Mouse (Mus musculus): ENCODE measurements at regions not wholly inside any gene's neighbourhood (a gene's known extent, or its start where the extent isn't known, plus 50 kb on each side); places are given as distances from the start of the nearest gene placed in this dataset.

DNA sequence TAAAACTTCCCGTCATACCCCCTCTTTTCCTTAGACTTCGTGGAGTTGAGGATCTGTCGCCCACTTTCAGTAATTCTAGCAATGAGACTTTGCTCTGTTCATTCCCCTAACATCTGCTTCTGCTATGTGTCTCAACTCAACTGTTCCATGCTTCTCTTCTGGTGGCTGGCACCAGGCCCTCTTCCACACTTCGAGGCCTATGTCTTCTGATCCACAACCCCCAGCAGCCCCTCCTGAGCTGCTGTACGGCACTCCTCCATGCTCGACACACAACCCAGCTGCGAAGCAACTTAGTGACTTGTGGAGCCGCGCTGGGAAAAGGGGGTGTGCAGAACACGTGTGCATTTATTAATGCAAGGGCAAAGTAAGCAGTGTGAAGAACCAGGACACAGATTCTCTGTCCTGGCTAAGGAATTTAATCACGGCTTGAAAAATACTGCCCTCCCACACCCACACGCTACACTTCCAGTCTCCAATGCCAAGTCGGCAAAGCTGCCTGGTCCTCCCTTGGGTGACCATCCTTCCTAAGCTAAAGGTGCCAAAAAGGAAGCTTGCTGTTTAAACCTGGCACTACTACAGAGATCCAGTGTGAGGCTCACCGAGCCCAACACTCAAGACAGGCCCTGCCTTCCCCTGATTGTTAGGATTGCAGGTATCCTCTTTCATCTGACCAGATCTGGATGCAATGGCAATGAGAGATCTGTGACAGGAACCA lies 220.8 kb upstream of the Cdh5 start:
- no peak for TF ChIP-seq POLR2A (IDR thresholded peaks at IDR 0.05; ENCODE audit: borderline replicate concordance, control insufficient read depth, low read depth, low read length)
- H3K4me3 ChIP-seq (replicated peaks; ENCODE audit: control insufficient read depth, low read depth, low read length): no peak overlapping the region
- no peak overlapping the region; the same call in 1 of the 2 replicates for H3K27ac ChIP-seq (ENCODE audit: control insufficient read depth, insufficient read depth, low read depth, low read length, poor library complexity)
- H3K4me1 ChIP-seq (ENCODE audit: control insufficient read depth, insufficient read depth, low read length): no peaks in the 10 kb centered on the region
- 82% methylated on average over 14 of the region's 14 CpGs for WGBS

GRCm38 (mm10) chr8:103881146-103881486 lies 220.3 kb upstream of the Cdh5 start:
- no peak overlapping the region for H3K4me3 ChIP-seq (replicated peaks; ENCODE audit: control insufficient read depth, low read depth, low read length)
- no peaks in the 10 kb centered on the region for H3K4me1 ChIP-seq (ENCODE audit: control insufficient read depth, insufficient read depth, low read length)
- WGBS: 66% methylated on average over 3 of the region's 3 CpGs
- no peak for TF ChIP-seq CTCF (IDR thresholded peaks at IDR 0.05; ENCODE audit: control insufficient read depth, insufficient read depth, low read length)
- TF ChIP-seq POLR2A (IDR thresholded peaks at IDR 0.05; ENCODE audit: borderline replicate concordance, control insufficient read depth, low read depth, low read length): no peak
- no peak overlapping the region for H3K27ac ChIP-seq (ENCODE audit: control insufficient read depth, insufficient read depth, low read depth, low read length, poor library complexity)

DNA sequence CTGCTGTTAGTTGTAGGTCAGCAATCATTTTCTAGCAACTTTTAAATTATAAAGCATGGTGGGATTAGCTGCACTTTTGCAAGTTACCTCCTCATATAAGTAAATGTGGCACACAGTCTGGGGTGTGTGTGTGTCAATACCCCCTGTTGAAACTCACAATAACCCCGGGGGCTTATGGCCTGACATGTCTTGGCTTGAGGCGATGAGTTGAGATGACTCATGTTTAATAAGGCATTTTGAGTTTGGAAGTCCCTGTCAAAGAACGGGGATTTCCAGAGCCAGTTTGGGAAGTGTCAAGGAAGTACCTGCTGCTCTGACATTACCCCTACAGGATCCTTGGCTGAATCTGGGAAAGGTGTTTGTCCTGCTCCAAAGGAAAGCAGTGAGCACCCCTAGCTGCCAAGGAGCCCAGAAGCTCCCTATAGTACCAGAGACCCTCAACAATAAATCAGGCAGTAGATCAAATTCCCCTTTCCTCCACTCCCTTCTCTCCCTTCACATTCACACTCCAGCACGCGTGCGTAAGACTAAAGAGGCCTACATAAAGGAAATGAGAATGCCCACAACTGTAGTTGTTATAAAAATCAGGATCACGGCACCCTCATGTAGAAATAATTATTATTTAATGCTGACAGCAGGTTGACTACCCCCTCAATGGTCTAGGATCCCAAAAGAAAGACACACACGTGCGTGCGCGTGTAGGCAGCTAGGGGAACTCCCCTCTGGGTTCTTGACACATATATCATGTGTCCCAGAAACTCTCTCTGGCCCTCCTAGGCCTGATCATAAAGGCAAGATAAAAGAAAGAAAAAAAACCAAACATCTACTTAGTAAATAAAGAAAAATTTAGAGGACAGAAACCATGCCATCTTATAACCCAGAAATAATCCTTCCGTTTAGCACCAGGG lies 216.3 kb upstream of the Cdh5 start:
- Histone ChIP-seq H3K4me3 (replicated peaks; ENCODE audit: control insufficient read depth, low read depth, low read length) (no peak overlapping the region), H3K4me1 (ENCODE audit: control insufficient read depth, insufficient read depth, low read length) (no peaks in the 10 kb centered on the region), H3K27ac (ENCODE audit: control insufficient read depth, insufficient read depth, low read depth, low read length, poor library complexity) (no peak overlapping the region)
- no peak for TF ChIP-seq POLR2A (IDR thresholded peaks at IDR 0.05; ENCODE audit: borderline replicate concordance, control insufficient read depth, low read depth, low read length)
- no peak for TF ChIP-seq CTCF (IDR thresholded peaks at IDR 0.05; ENCODE audit: control insufficient read depth, insufficient read depth, low read length)
- 83% methylated on average over 12 of the region's 12 CpGs for WGBS

GRCm38 (mm10) chr8:103894589-103894988 lies 206.8 kb upstream of the Cdh5 start:
- WGBS: 75% methylated on average over 6 of the region's 6 CpGs
- Histone ChIP-seq H3K4me1 (ENCODE audit: control insufficient read depth, insufficient read depth, low read length) (no peaks in the 10 kb centered on the region), H3K27ac (ENCODE audit: control insufficient read depth, insufficient read depth, low read depth, low read length, poor library complexity) (no peak overlapping the region), H3K4me3 (replicated peaks; ENCODE audit: control insufficient read depth, low read depth, low read length) (no peak overlapping the region)
- TF ChIP-seq CTCF (IDR thresholded peaks at IDR 0.05; ENCODE audit: control insufficient read depth, insufficient read depth, low read length): no peak
- no peak for TF ChIP-seq POLR2A (IDR thresholded peaks at IDR 0.05; ENCODE audit: borderline replicate concordance, control insufficient read depth, low read depth, low read length)

DNA sequence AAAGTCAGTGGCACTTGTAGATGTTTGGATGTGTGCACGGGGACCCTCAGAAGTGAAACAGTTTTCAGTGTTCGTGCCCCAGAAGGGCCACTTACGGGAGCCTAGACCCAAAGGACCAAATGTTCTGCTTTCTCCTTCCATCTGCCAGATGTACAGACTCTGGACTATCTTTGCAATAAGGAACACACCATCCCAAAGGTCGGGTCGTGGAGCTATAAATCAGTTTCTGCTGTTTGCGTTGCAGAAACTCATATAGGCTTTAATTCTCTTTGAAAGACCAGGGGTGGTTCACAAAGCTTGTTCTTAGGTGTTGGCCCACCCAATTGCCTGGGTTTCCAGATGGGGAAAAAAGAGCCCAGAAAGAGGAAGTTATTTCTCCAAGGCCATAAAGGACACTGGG lies 206.3 kb upstream of the Cdh5 start:
- no peak for TF ChIP-seq POLR2A (IDR thresholded peaks at IDR 0.05; ENCODE audit: borderline replicate concordance, control insufficient read depth, low read depth, low read length)
- no peak for TF ChIP-seq CTCF (IDR thresholded peaks at IDR 0.05; ENCODE audit: control insufficient read depth, insufficient read depth, low read length)
- WGBS: 76% methylated on average over 6 of the region's 6 CpGs
- Histone ChIP-seq H3K4me3 (replicated peaks; ENCODE audit: control insufficient read depth, low read depth, low read length) (no peak overlapping the region), H3K4me1 (ENCODE audit: control insufficient read depth, insufficient read depth, low read length) (no peaks in the 10 kb centered on the region), H3K27ac (ENCODE audit: control insufficient read depth, insufficient read depth, low read depth, low read length, poor library complexity) (no peak overlapping the region)

DNA sequence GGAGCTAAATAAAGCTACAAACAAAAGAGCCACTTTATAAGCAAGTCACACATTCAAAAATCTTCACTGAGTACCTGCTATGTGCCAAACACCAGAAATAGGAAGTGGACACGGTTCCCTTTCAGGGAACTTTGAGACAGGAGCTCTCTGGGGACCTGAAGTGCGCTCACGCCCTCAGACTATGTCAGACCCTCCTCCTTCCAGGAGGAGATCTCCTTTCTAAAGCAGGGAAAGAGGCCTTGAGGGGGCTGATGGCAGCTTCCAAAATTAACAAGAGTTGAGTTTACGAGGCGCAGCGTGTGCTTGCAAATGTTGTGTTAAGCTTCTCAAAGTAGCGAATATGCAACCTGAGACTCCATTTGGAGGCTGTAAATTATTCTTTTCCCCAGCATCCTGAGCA lies 204.0 kb upstream of the Cdh5 start:
- WGBS: 71% methylated on average over 7 of the region's 7 CpGs
- Histone ChIP-seq H3K27ac (ENCODE audit: control insufficient read depth, insufficient read depth, low read depth, low read length, poor library complexity) (no peak overlapping the region), H3K4me3 (replicated peaks; ENCODE audit: control insufficient read depth, low read depth, low read length) (no peak overlapping the region), H3K4me1 (ENCODE audit: control insufficient read depth, insufficient read depth, low read length) (no peaks in the 10 kb centered on the region)
- no peak for TF ChIP-seq POLR2A (IDR thresholded peaks at IDR 0.05; ENCODE audit: borderline replicate concordance, control insufficient read depth, low read depth, low read length)
- no peak for TF ChIP-seq CTCF (IDR thresholded peaks at IDR 0.05; ENCODE audit: control insufficient read depth, insufficient read depth, low read length)

GRCm38 (mm10) chr8:103902516-103902915 lies 198.9 kb upstream of the Cdh5 start:
- no peak overlapping the region for H3K27ac ChIP-seq (ENCODE audit: control insufficient read depth, insufficient read depth, low read depth, low read length, poor library complexity)
- H3K4me1 ChIP-seq (ENCODE audit: control insufficient read depth, insufficient read depth, low read length): no peaks in the 10 kb centered on the region
- H3K4me3 ChIP-seq (replicated peaks; ENCODE audit: control insufficient read depth, low read depth, low read length): no peak overlapping the region
- 48% methylated on average over 1 of the region's 1 CpGs for WGBS
- TF ChIP-seq POLR2A (IDR thresholded peaks at IDR 0.05; ENCODE audit: borderline replicate concordance, control insufficient read depth, low read depth, low read length) (no peak), CTCF (IDR thresholded peaks at IDR 0.05; ENCODE audit: control insufficient read depth, insufficient read depth, low read length) (no peak)

- TF ChIP-seq POLR2A (IDR thresholded peaks at IDR 0.05; ENCODE audit: borderline replicate concordance, control insufficient read depth, low read depth, low read length) (no peak), CTCF (IDR thresholded peaks at IDR 0.05; ENCODE audit: control insufficient read depth, insufficient read depth, low read length) (no peak)
- 66% methylated on average over 5 of the region's 5 CpGs for WGBS
- Histone ChIP-seq H3K4me1 (ENCODE audit: control insufficient read depth, insufficient read depth, low read length) (no peaks in the 10 kb centered on the region), H3K4me3 (replicated peaks; ENCODE audit: control insufficient read depth, low read depth, low read length) (no peak overlapping the region), H3K27ac (ENCODE audit: control insufficient read depth, insufficient read depth, low read depth, low read length, poor library complexity) (no peak overlapping the region)
Measured at GRCm38 (mm10) chr8:103903635-103904034, 197.8 kb upstream of the Cdh5 start.

All from bone marrow, adult 2 months (tissue).